Mouse (Mus musculus) cortical plate, adult 2 months (tissue): Measurements from ENCODE around the gene Cant1.

ENCODE experiments used
- CTCF ChIP-seq: fragments of 200-500 bp; IDR thresholded peaks from 2 replicates; pipeline ENCODE4 v1.5.1; 2011; ENCODE audit warnings: mild to moderate bottlenecking, control low read depth, low read length; ENCODE audit not compliant: insufficient read depth; ENCODE audit errors: extremely low read depth
- POLR2A ChIP-seq: fragments of 200-500 bp; IDR thresholded peaks from 2 replicates; pipeline ENCODE4 v1.6.1; 2011; ENCODE audit warnings: mild to moderate bottlenecking, low read length, control low read depth; ENCODE audit not compliant: insufficient read depth; ENCODE audit errors: extremely low read depth

- TF ChIP-seq CTCF (no peak), POLR2A (no peak)
Measured at GRCm38 (mm10) chr11:118459051-118459450, 40.2 kb upstream of the Cant1 start.
